Mouse (Mus musculus): ENCODE results near the gene Has1. TPM values are rescaled to one million over a fixed set of nuclear protein-coding genes. Genes with fewer than 3 reads are reported as not detected.

Has1 gene
- polyA plus RNA-seq, 1 experiment from 2014 or later: 0.78 TPM

DNA sequence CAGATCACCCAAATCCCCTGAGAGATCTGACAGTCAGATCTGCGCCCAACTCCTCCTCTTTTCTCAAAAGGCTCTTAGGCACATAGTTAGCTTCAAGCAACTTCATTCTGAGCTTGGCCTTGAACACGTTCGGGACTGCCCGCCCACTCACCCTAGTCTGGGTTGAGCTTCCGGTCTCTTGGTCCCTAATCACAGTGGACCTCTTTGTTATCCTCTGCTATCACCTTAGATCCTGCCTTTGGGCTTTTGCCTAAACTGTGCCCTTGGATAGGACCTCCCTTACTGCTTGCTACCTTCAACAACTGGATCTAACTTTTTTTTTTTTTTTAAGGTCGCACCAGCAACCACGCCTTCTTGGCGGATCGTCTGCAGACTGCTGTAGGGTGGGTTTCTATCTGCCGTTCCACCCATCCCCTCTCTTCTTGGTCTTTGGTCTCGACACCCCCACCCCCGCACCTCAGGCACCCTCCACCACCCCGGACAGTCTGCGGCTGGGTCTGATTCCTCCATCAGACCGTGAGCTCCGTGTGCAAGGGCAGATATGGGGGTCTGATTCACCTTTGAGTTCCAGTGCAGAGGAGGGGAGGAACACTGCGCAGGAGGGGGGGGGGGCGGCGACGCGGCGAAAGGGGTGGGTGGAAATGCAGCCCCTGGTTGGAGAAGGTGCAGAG is 28.9 kb downstream of the Has1 start:
- 2% methylated on average over 20 of the region's 22 CpGs for WGBS
- ATAC-seq (ENCODE audit: insufficient number of reproducible peaks, insufficient read depth, low FRiP score, low read depth): peak; percentile 32
- peak overlapping the region; percentile 84 for H3K4me2 ChIP-seq (ENCODE audit: low read length)
- H3K4me3 ChIP-seq (ENCODE audit: control insufficient read depth in 1 of 2, insufficient read depth in 1 of 2, low read depth in 1 of 2, low read length in 2 of 2): peak overlapping the region; percentile 76 to 86
- peaks cover 15 to 22% of the 10 kb centered on the region in 2 experiments for H3K4me1 ChIP-seq (ENCODE audit: control insufficient read depth in 2 of 2, insufficient read depth in 2 of 2, low read length in 2 of 2)
- H3K27ac ChIP-seq (replicated peaks in 1 of 2; ENCODE audit: control insufficient read depth in 1 of 2, insufficient read depth in 1 of 2, low read depth in 2 of 2, low read length in 2 of 2): peak overlapping the region; percentile 93 to 98
- H3K9me3 ChIP-seq (ENCODE audit: control insufficient read depth, low read length): no peaks in the 10 kb centered on the region
- peaks cover 4% of the 10 kb centered on the region for H3K36me3 ChIP-seq (ENCODE audit: control insufficient read depth, insufficient read depth, low read length)
- no peaks in the 10 kb centered on the region for H3K27me3 ChIP-seq (ENCODE audit: control insufficient read depth, insufficient read depth, low read length)
- H3K9ac ChIP-seq (ENCODE audit: low read length): peak overlapping the region; percentile 93

- H3K9me3 ChIP-seq (ENCODE audit: control insufficient read depth, low read length): no peaks in the 10 kb centered on the region
- no peak overlapping the region for H3K27ac ChIP-seq (replicated peaks in 1 of 2; ENCODE audit: control insufficient read depth in 1 of 2, insufficient read depth in 1 of 2, low read depth in 2 of 2, low read length in 2 of 2)
- H3K36me3 ChIP-seq (ENCODE audit: control insufficient read depth, insufficient read depth, low read length): no peaks in the 10 kb centered on the region
- peaks cover 4 to 5% of the 10 kb centered on the region in 2 experiments for H3K4me1 ChIP-seq (ENCODE audit: control insufficient read depth in 2 of 2, insufficient read depth in 2 of 2, low read length in 2 of 2)
- no peak overlapping the region for H3K9ac ChIP-seq (ENCODE audit: low read length)
- no peak overlapping the region for H3K4me3 ChIP-seq (ENCODE audit: control insufficient read depth in 1 of 2, insufficient read depth in 1 of 2, low read depth in 1 of 2, low read length in 2 of 2)
- H3K27me3 ChIP-seq (ENCODE audit: control insufficient read depth, insufficient read depth, low read length): no peaks in the 10 kb centered on the region
- WGBS: 70% methylated on average over 6 of the region's 6 CpGs
- H3K4me2 ChIP-seq (ENCODE audit: low read length): no peak overlapping the region
- ATAC-seq (ENCODE audit: insufficient number of reproducible peaks, insufficient read depth, low FRiP score, low read depth): no peak
Measured at GRCm38 (mm10) chr17:17823612-17824336, 31.2 kb downstream of the Has1 start.

DNA sequence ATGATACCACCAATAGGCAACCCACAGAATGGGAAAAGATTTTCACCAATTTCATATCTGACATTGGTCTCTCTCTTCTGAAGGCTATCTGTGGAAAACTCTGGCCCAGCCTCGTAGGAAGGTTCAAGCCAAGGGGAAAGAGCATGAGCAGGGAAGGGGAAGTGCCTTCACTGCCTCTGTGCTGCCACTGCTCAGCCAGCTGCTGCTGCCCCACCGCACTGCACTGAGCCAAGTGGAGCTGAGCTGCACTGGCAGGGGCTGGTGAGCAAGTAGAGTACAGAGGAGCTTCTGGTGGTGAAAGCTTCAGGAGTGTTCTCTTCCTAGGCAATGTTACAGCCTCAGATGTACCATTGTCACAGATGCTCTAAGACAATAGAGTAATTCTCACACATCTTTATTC is 59.5 kb downstream of the Has1 start:
- no peak for ATAC-seq (ENCODE audit: insufficient number of reproducible peaks, insufficient read depth, low FRiP score, low read depth)
- H3K27ac ChIP-seq (replicated peaks in 1 of 2; ENCODE audit: control insufficient read depth in 1 of 2, insufficient read depth in 1 of 2, low read depth in 2 of 2, low read length in 2 of 2): no peak overlapping the region
- H3K27me3 ChIP-seq (ENCODE audit: control insufficient read depth, insufficient read depth, low read length): no peaks in the 10 kb centered on the region
- H3K9me3 ChIP-seq (ENCODE audit: control insufficient read depth, low read length): no peaks in the 10 kb centered on the region
- H3K4me3 ChIP-seq (ENCODE audit: control insufficient read depth in 1 of 2, insufficient read depth in 1 of 2, low read depth in 1 of 2, low read length in 2 of 2): no peak overlapping the region
- H3K36me3 ChIP-seq (ENCODE audit: control insufficient read depth, insufficient read depth, low read length): no peaks in the 10 kb centered on the region
- H3K4me2 ChIP-seq (ENCODE audit: low read length): no peak overlapping the region
- 40% methylated on average over 2 of the region's 2 CpGs for WGBS
- H3K4me1 ChIP-seq (ENCODE audit: control insufficient read depth in 2 of 2, insufficient read depth in 2 of 2, low read length in 2 of 2): peaks cover 0 to 8% of the 10 kb centered on the region in 2 experiments; a peak in 2 of 4 replicates
- no peak overlapping the region for H3K9ac ChIP-seq (ENCODE audit: low read length)

MicroRNAs within 50 kb of the gene (microRNA counts, 519-probe panel; counts per million panel counts)
- microRNA mmu-let-7e (8,023 counts per million, percentile 97 among the panel's probes with 10 or more counts), microRNA mmu-miR-125a-3p (4,687 counts per million, percentile 79 among the panel's probes with 10 or more counts), microRNA mmu-miR-125a-5p (8,486 counts per million, percentile 98 among the panel's probes with 10 or more counts), microRNA mmu-miR-99b (7,005 counts per million, percentile 93 among the panel's probes with 10 or more counts)

Small RNA genes lying within 50 kb of the gene (microRNA-seq; reads per million reads assigned to microRNA genes)
- not detected for gene Gm25927
- gene Mir125a: 4,688 reads per million, percentile 92 among the genes with 10 or more reads in this experiment
- 19,698 reads per million, percentile 96 among the genes with 10 or more reads in this experiment for gene Mir99b
- not detected for gene Mirlet7e

Other genes with a start within 250 kb of the Has1 start
- gene Lnpep, start 230.2 kb downstream of the Has1 start, polyA plus RNA-seq (2014; fragmentation: Nextera tagmentation; extraction: Ambion mirVana): 15.6 and 18.1 TPM in 2 replicates
- gene Vmn2r90, start 151.5 kb downstream of the Has1 start, polyA plus RNA-seq (2014; fragmentation: Nextera tagmentation; extraction: Ambion mirVana): not detected in 2 replicates
- 18.1 and 20.5 TPM in 2 replicates for gene Spaca6, start 28.0 kb downstream of the Has1 start, polyA plus RNA-seq (2014; fragmentation: Nextera tagmentation; extraction: Ambion mirVana)
- gene Fpr1, start 28.7 kb upstream of the Has1 start, polyA plus RNA-seq (2014; fragmentation: Nextera tagmentation; extraction: Ambion mirVana): 0.15 and 0.20 TPM in 2 replicates
- 0.41 TPM in 1 of 2 replicates, not detected in the other for gene Fpr2, start 32.6 kb upstream of the Has1 start, polyA plus RNA-seq (2014; fragmentation: Nextera tagmentation; extraction: Ambion mirVana)
- gene Fpr3, start 32.6 kb upstream of the Has1 start, polyA plus RNA-seq (2014; fragmentation: Nextera tagmentation; extraction: Ambion mirVana): not detected in 2 replicates
- gene Fpr-rs4, start 166.5 kb upstream of the Has1 start, polyA plus RNA-seq (2014; fragmentation: Nextera tagmentation; extraction: Ambion mirVana): not detected in 2 replicates
- not detected in 2 replicates for gene Vmn2r124, start 194.2 kb upstream of the Has1 start, polyA plus RNA-seq (2014; fragmentation: Nextera tagmentation; extraction: Ambion mirVana)
- not detected in 2 replicates for gene Vmn2r91, start 229.8 kb upstream of the Has1 start, polyA plus RNA-seq (2014; fragmentation: Nextera tagmentation; extraction: Ambion mirVana)

Measured in heart, embryonic 14.5 days (tissue).